Mouse (Mus musculus): ENCODE measurements around the gene Gosr1. TPM values are rescaled to one million over a fixed set of nuclear protein-coding genes. Genes with fewer than 3 reads are reported as not detected.
A peak's percentile ranks its signal among the peaks of the same experiment; 100 is the strongest.
"Not testable (repeated sequence)": the region's sequence is repeated elsewhere in the genome, so short reads cannot be mapped to it uniquely, and the experiment has no call there.

Gosr1 gene
- 27.3 and 28.0 TPM in 2 replicates for polyA plus RNA-seq (2012; rRNA removed)

DNA sequence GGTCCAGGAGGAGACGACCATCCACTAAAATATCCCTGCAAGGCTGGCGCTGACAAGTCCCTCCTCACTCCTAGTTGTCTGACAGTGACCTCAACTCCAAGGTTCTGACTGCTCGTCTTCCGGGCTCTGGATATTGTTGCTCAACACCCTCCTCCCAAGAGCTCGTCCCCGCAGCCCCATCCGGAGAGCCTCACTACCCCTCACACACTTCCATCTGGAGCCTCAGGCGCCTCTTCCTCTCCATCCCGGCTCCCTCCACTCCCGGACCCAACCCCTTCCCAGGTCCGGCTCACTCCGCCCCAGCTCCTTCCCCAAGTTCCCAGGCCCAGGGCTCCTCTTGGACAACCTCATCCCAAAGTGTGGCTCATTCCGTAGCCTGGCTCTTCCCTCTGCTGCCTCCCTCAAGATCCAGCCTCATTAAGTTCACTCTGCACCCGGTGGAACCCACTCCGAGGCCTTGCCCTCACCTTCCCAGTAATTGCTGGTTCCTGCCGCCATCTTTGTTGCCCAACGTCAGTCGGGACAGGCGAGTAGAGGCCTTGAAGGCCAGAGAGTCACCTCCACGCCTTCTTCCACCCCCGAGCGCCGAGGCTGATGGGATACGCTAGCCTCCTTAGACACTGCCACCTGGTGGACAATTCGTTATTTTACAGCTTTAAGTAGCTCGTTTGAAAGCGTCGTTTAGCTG is at the start of gene Gosr1:
TSS of gene Gosr1 (minus strand) at position 527 of the 688 bp plus-strand sequence.
- peak within 1 kb of the TSS; percentile 95 for H3K4me3 ChIP-seq (ENCODE audit: insufficient read depth, low read length)
- TF ChIP-seq POLR2A (IDR thresholded peaks at IDR 0.05; ENCODE audit: extremely low read depth, insufficient read depth, low read length) (peak; percentile 84), CTCF (IDR thresholded peaks at IDR 0.05; ENCODE audit: extremely low read depth, insufficient read depth, low read length) (peak; percentile 78)
- peak within 1 kb of the TSS; percentile 87 for H3K27ac ChIP-seq (ENCODE audit: insufficient read depth, low read length)
- no peaks in the 10 kb centered on the region for H3K4me1 ChIP-seq (ENCODE audit: control insufficient read depth, insufficient read depth, low read length)

- Histone ChIP-seq H3K4me3 (ENCODE audit: insufficient read depth, low read length) (no peak overlapping the region), H3K4me1 (ENCODE audit: control insufficient read depth, insufficient read depth, low read length) (peaks cover 1% of the 10 kb centered on the region; the same call in 1 of the 2 replicates), H3K27ac (ENCODE audit: insufficient read depth, low read length) (no peak overlapping the region)
- TF ChIP-seq POLR2A (IDR thresholded peaks at IDR 0.05; ENCODE audit: extremely low read depth, insufficient read depth, low read length) (no peak), CTCF (IDR thresholded peaks at IDR 0.05; ENCODE audit: extremely low read depth, insufficient read depth, low read length) (peak; percentile 51)
These were observed 47.5 kb upstream of the Gosr1 start for GRCm38 (mm10) chr11:76810706-76811495.

DNA sequence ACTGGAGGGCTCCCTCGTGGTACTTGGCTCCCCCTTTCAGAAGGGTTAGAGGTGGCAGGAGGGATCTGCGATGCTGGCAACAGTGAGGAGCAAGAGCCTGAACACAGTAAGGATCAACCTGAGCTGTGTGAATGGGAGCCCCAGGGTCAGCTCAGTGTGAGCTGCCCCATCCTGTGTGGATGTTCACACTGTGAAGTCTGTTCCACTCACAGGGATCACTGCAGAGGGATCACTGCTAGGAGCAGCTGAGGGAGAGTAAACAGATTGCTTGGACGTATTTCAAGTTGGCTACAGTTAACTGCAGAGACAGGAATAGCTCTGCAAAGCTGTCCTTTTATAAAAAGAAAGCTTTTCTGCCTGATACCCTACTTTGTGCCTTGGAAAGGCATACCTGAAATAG is 46.1 kb upstream of the Gosr1 start:
- H3K4me3 ChIP-seq (ENCODE audit: insufficient read depth, low read length): no peak overlapping the region
- H3K4me1 ChIP-seq (ENCODE audit: control insufficient read depth, insufficient read depth, low read length): 0 out of 2 replicates have a peak, but pooled peaks cover 1% of the 10 kb centered on the region
- no peak for TF ChIP-seq CTCF (IDR thresholded peaks at IDR 0.05; ENCODE audit: extremely low read depth, insufficient read depth, low read length)
- no peak for TF ChIP-seq POLR2A (IDR thresholded peaks at IDR 0.05; ENCODE audit: extremely low read depth, insufficient read depth, low read length)
- no peak overlapping the region for H3K27ac ChIP-seq (ENCODE audit: insufficient read depth, low read length)

DNA sequence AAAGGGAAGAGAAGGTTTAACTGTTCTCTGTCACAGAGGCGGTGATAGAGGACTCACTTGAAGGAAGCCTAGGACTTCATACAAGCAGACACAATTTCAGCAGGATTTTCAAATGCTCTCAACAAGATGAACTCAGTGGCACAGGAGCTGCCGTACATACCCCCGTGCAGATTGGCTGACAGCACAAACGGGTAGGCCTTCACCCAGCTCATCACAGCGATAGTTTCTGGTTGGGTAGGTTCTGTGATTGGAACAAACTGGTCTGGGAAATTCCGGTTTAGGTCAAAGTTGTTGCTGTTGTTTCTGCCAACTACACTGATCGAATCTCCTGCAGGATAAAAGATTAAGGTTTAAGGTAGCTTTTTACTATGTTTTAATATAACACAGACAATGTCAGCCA is 45.2 kb upstream of the Gosr1 start:
- H3K4me1 ChIP-seq (ENCODE audit: control insufficient read depth, insufficient read depth, low read length): 0 out of 2 replicates have a peak, but pooled peaks cover 1% of the 10 kb centered on the region
- no peak for TF ChIP-seq POLR2A (IDR thresholded peaks at IDR 0.05; ENCODE audit: extremely low read depth, insufficient read depth, low read length)
- TF ChIP-seq CTCF (IDR thresholded peaks at IDR 0.05; ENCODE audit: extremely low read depth, insufficient read depth, low read length): no peak
- no peak overlapping the region for H3K4me3 ChIP-seq (ENCODE audit: insufficient read depth, low read length)
- H3K27ac ChIP-seq (ENCODE audit: insufficient read depth, low read length): no peak overlapping the region

- Histone ChIP-seq H3K4me1 (ENCODE audit: control insufficient read depth, insufficient read depth, low read length) (0 out of 2 replicates have a peak, but pooled peaks cover 1% of the 10 kb centered on the region), H3K27ac (ENCODE audit: insufficient read depth, low read length) (no peak overlapping the region), H3K4me3 (ENCODE audit: insufficient read depth, low read length) (no peak overlapping the region)
- TF ChIP-seq POLR2A (IDR thresholded peaks at IDR 0.05; ENCODE audit: extremely low read depth, insufficient read depth, low read length) (no peak), CTCF (IDR thresholded peaks at IDR 0.05; ENCODE audit: extremely low read depth, insufficient read depth, low read length) (no peak)
These were observed 43.8 kb upstream of the Gosr1 start for GRCm38 (mm10) chr11:76807007-76807679.

- H3K4me3 ChIP-seq (ENCODE audit: insufficient read depth, low read length): no peak overlapping the region
- 0 out of 2 replicates have a peak, but pooled peaks cover 1% of the 10 kb centered on the region for H3K4me1 ChIP-seq (ENCODE audit: control insufficient read depth, insufficient read depth, low read length)
- no peak for TF ChIP-seq CTCF (IDR thresholded peaks at IDR 0.05; ENCODE audit: extremely low read depth, insufficient read depth, low read length)
- no peak overlapping the region for H3K27ac ChIP-seq (ENCODE audit: insufficient read depth, low read length)
These were observed 42.6 kb upstream of the Gosr1 start for GRCm38 (mm10) chr11:76806026-76806425.

GRCm38 (mm10) chr11:76805072-76805471 is 41.7 kb upstream of the Gosr1 start:
- H3K27ac ChIP-seq (ENCODE audit: insufficient read depth, low read length); H3K4me3 ChIP-seq (ENCODE audit: insufficient read depth, low read length); H3K4me1 ChIP-seq (ENCODE audit: control insufficient read depth, insufficient read depth, low read length): not testable (repeated sequence)

DNA sequence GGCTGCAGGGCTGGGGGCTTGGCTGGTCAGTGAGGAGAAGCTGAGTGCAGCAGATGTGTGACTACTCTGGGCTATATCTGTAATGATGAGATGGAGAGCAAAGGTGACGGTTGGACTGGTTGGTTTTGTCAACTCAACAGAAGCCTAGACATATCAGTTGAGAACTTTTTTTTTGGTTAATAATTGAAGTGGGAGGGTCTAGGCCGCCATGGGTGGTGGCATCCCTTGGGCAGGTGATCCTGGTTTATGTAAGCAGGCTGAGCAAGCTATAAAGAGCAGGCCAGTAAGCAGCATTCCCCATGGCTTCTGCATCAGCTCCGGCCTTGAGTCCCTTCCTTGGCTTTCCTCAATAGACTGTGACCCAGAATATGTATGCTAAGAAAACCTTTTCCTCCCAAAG is 39.9 kb upstream of the Gosr1 start:
- TF ChIP-seq POLR2A (IDR thresholded peaks at IDR 0.05; ENCODE audit: extremely low read depth, insufficient read depth, low read length) (no peak), CTCF (IDR thresholded peaks at IDR 0.05; ENCODE audit: extremely low read depth, insufficient read depth, low read length) (no peak)
- no peaks in the 10 kb centered on the region for H3K4me1 ChIP-seq (ENCODE audit: control insufficient read depth, insufficient read depth, low read length)
- no peak overlapping the region for H3K4me3 ChIP-seq (ENCODE audit: insufficient read depth, low read length)
- H3K27ac ChIP-seq (ENCODE audit: insufficient read depth, low read length): no peak overlapping the region

DNA sequence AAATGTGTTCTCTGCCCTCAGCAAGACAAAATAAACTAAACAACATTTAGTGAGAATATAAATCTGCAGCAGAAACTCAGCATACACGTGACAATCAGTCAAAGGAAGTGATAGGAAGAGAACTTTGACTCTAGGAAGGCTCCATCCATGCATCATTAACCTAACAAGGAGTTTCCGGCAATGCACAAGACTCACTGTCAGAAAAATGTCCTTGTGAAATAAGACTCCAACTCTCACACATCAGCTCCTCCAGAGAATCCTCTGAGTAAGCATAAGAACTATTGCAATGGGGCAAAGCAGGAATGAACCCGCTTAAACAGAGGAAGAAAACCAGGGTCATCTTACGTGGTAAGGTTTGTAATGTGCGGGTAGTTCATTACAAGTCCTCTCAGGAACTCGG is 33.9 kb upstream of the Gosr1 start:
- TF ChIP-seq CTCF (IDR thresholded peaks at IDR 0.05; ENCODE audit: extremely low read depth, insufficient read depth, low read length): no peak
- no peak for TF ChIP-seq POLR2A (IDR thresholded peaks at IDR 0.05; ENCODE audit: extremely low read depth, insufficient read depth, low read length)
- H3K4me3 ChIP-seq (ENCODE audit: insufficient read depth, low read length): no peak overlapping the region

More for the DNA sequence above, 33.9 kb upstream of the Gosr1 start:
- Histone ChIP-seq H3K4me1 (ENCODE audit: control insufficient read depth, insufficient read depth, low read length) (no peaks in the 10 kb centered on the region), H3K27ac (ENCODE audit: insufficient read depth, low read length) (no peak overlapping the region)

All from cortical plate, adult 2 months (tissue).